Mouse (Mus musculus) mouse embryonic stem cell (cell line): Measurements from ENCODE around the gene Tsr2.

ENCODE experiments used
- in situ Hi-C, 2 experiments: fragments of 300-500 bp; cut with MboI; formaldehyde crosslinking; loops; 1 replicate in 1 of 2; 3 replicates in 1 of 2; pipeline ENCODE4 v1.14.3; 2019 to 2020; ENCODE audit warnings: low sequenced_read_pairs in 2 of 2, low pct_unique_long_range_greater_than_20kb in 1 of 2, mixed read lengths in 1 of 2; ENCODE audit not compliant: unreplicated experiment in 1 of 2

The Tsr2 gene

GRCm38 (mm10) chrX:151096171-151097058 lies at the start of gene Tsr2:
Gene Tsr2, minus strand, starts transcription at chrX:151096543.
- in situ Hi-C loops, result no loop called here

DNA sequence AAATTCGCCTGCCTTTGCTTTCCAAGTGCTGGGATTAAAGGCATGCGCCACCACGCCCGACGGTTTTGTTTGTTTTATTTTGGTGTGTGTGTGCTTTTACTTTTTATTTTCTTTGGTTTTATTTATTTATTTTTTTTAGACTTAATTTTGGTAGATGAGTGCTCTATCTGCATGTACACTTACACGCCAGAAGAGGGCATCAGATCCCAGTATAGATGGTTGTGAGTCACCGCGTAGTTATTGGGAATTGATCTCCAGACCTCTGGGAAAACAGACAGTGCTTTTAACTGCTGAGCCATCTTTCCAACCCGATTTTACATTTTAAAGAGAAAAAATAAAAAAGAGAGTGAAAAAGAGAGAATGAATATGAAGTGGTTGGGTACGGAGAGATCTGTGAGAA lies 36.4 kb upstream of the Tsr2 start:
- in situ Hi-C loops, result no loop called here

GRCm38 (mm10) chrX:151130493-151130892 lies 34.1 kb upstream of the Tsr2 start:
- in situ Hi-C loops, result no loop called here

GRCm38 (mm10) chrX:151123933-151124332 lies 27.6 kb upstream of the Tsr2 start:
- in situ Hi-C loops, result loop anchor here in 1 of 2 experiments (25.0 kb wide), 1 partner anchor 612 kb away; no protein-coding TSS in a partner anchor

- in situ Hi-C loops, result loop anchor here in 1 of 2 experiments (25.0 kb wide), 1 partner anchor 605 kb away; no protein-coding TSS in a partner anchor
Observed at GRCm38 (mm10) chrX:151117432-151117831, 21.1 kb upstream of the Tsr2 start.

- in situ Hi-C loops, result loop anchor here in 1 of 2 experiments (25.0 kb wide), 1 partner anchor 604 kb away; no protein-coding TSS in a partner anchor
Observed at GRCm38 (mm10) chrX:151116795-151117194, 20.5 kb upstream of the Tsr2 start.

- in situ Hi-C loops, result loop anchor here in 1 of 2 experiments (25.0 kb wide), 1 partner anchor 595 kb away; no protein-coding TSS in a partner anchor
Observed at GRCm38 (mm10) chrX:151107301-151108067, 11.1 kb upstream of the Tsr2 start.

GRCm38 (mm10) chrX:151087418-151087817 lies 8.9 kb downstream of the Tsr2 start:
- in situ Hi-C loops, result loop anchor here (5.0 to 10.0 kb wide), 2 partner anchors 90 to 103 kb away; no protein-coding TSS in a partner anchor

GRCm38 (mm10) chrX:151085599-151085998 lies 10.7 kb downstream of the Tsr2 start:
- in situ Hi-C loops, result loop anchor here (5.0 to 10.0 kb wide), 2 partner anchors 88 to 101 kb away; no protein-coding TSS in a partner anchor

- in situ Hi-C loops, result no loop called here
Observed at GRCm38 (mm10) chrX:151076941-151077485, 19.3 kb downstream of the Tsr2 start.

GRCm38 (mm10) chrX:151076007-151076406 lies 20.3 kb downstream of the Tsr2 start:
- in situ Hi-C loops, result no loop called here

GRCm38 (mm10) chrX:151067876-151068275 lies 28.5 kb downstream of the Tsr2 start:
- in situ Hi-C loops, result no loop called here

DNA sequence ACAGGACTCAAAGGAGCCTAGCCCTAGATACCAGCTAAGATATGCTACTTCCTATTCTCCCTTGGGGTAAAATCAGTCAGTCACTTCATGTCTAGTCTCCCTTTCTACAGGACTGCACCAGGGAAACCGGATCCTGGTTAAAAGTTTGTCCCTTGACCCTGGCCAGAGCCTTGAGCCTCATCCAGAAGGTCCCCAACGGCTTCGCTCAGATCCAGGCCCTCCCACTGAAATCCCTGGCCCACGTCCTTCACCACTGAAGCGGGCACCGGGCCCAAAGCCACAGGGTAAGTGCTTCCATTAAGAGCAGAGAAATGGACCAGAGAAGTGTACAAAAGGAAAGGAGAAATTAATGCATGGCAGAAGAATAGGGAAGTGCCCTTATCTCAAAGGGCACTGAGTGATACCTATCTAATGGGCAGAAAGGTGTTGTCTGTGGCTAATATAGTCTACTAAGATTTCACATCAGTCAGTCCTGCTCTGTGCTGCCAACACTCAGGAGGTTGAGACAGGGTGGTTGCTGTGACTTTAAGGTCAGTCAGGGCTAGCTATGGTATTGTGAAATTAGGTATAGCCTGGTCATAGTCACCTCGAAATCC lies 30.2 kb downstream of the Tsr2 start:
- in situ Hi-C loops, result no loop called here

GRCm38 (mm10) chrX:151061615-151062299 lies 34.6 kb downstream of the Tsr2 start:
- in situ Hi-C loops, result no loop called here

GRCm38 (mm10) chrX:151059346-151059745 lies 37.0 kb downstream of the Tsr2 start:
- in situ Hi-C loops, result no loop called here

GRCm38 (mm10) chrX:151055559-151055958 lies 40.8 kb downstream of the Tsr2 start:
- in situ Hi-C loops, result no loop called here

GRCm38 (mm10) chrX:151054489-151054888 lies 41.9 kb downstream of the Tsr2 start:
- in situ Hi-C loops, result no loop called here

- in situ Hi-C loops, result no loop called here
Observed at GRCm38 (mm10) chrX:151050337-151050736, 46.0 kb downstream of the Tsr2 start.
